Mouse (Mus musculus) heart, embryonic 13.5 days (tissue): ENCODE results near the gene Kctd20. TPM values are rescaled to one million over a fixed set of nuclear protein-coding genes. Genes with fewer than 3 reads are reported as not detected.

Experiments used
- ATAC-seq: fragments of 200-750 bp; cut with Nextera tagmentation; 2 replicates; pipeline ENCODE4 v1.8.0; 2017; ENCODE audit warnings: moderate TSS enrichment; ENCODE audit not compliant: insufficient number of reproducible peaks, low FRiP score, low TSS enrichment; ENCODE audit errors: extremely low read depth
- H3K27ac ChIP-seq: fragments of 300-500 bp; sonication (generic); replicated peaks from 2 replicates; pipeline ENCODE4 v1.5.1; 2015; ENCODE audit warnings: moderate library complexity, mild to moderate bottlenecking, inconsistent platforms
- H3K27me3 ChIP-seq: fragments of 300-500 bp; sonication (generic); replicated peaks from 2 replicates; pipeline ENCODE4 v1.6.1; 2015; ENCODE audit warnings: mild to moderate bottlenecking, inconsistent platforms
- H3K36me3 ChIP-seq: fragments of 300-500 bp; sonication (generic); 2 replicates; pipeline ENCODE4 v1.6.1; 2015; ENCODE audit warnings: mild to moderate bottlenecking, inconsistent platforms
- H3K4me1 ChIP-seq: fragments of 300-500 bp; sonication (generic); 2 replicates; pipeline ENCODE4 v1.6.1; 2015; ENCODE audit warnings: inconsistent platforms
- H3K4me2 ChIP-seq: fragments of 300-500 bp; sonication (generic); 2 replicates; pipeline ENCODE4 v1.6.1; 2015; ENCODE audit warnings: inconsistent platforms, mild to moderate bottlenecking, moderate library complexity
- H3K4me3 ChIP-seq: fragments of 300-500 bp; sonication (generic); 2 replicates; pipeline ENCODE4 v1.5.1; 2015; ENCODE audit warnings: moderate library complexity, mild to moderate bottlenecking, inconsistent platforms
- H3K9ac ChIP-seq: fragments of 300-500 bp; sonication (generic); 2 replicates; pipeline ENCODE4 v1.6.1; 2015; ENCODE audit warnings: inconsistent platforms, mild to moderate bottlenecking, moderate library complexity
- H3K9me3 ChIP-seq: fragments of 300-500 bp; sonication (generic); 2 replicates; pipeline ENCODE4 v1.6.1; 2016; ENCODE audit warnings: inconsistent platforms
- WGBS: fragments of 180-500 bp; shearing (Covaris S2); methylation state at CpG from one replicate; pipeline ENCODE4 v1.1.7; 2015; ENCODE audit warnings: mixed read lengths; 5-methylcytosine and 5-hydroxymethylcytosine counted together
- polyA plus RNA-seq: library from polyadenylated mRNA; unstranded; fragments of >200 nt; fragmentation: Nextera tagmentation; extraction: Ambion mirVana; gene quantifications from 2 replicates; pipeline ENCODE4 v1.2.1, GENCODE M21; 2015

Gene Kctd20
- polyA plus RNA-seq, 1 experiment from 2014 or later, result 59.9 TPM

- Histone ChIP-seq H3K36me3 (0 out of 2 replicates have a peak, but pooled peaks cover 10% of the 10 kb centered on the region), H3K4me2 (peak within 1 kb of the TSS; percentile 89), H3K27ac (peak within 1 kb of the TSS; percentile 87), H3K27me3 (no peaks in the 10 kb centered on the region), H3K9ac (peak within 1 kb of the TSS; percentile 96), H3K4me3 (peak within 1 kb of the TSS; percentile 79), H3K9me3 (no peaks in the 10 kb centered on the region), H3K4me1 (peaks cover 28% of the 10 kb centered on the region)
- ATAC-seq, result peak; percentile 89
- under 1% methylated on average over 65 of the region's 65 CpGs for WGBS
Measured at GRCm38 (mm10) chr17:29007641-29008325, 56.0 kb downstream of the Kctd20 start, which contains the start of gene Stk38. TSS of gene Stk38 (minus strand) at chr17:29007995.

- WGBS, result 16% methylated on average over 8 of the region's 8 CpGs
- Histone ChIP-seq H3K9me3 (no peaks in the 10 kb centered on the region), H3K4me1 (peaks cover 28% of the 10 kb centered on the region), H3K4me2 (peak overlapping the region; percentile 89), H3K27me3 (no peaks in the 10 kb centered on the region), H3K9ac (peak overlapping the region; percentile 96), H3K27ac (peak overlapping the region; percentile 87), H3K36me3 (0 out of 2 replicates have a peak, but pooled peaks cover 10% of the 10 kb centered on the region), H3K4me3 (peak overlapping the region; percentile 79)
- ATAC-seq, result no peak
Measured at GRCm38 (mm10) chr17:29008326-29008650, 56.5 kb downstream of the Kctd20 start.

GRCm38 (mm10) chr17:29009181-29009580 is 57.4 kb downstream of the Kctd20 start:
- 84% methylated on average over 4 of the region's 4 CpGs for WGBS
- ATAC-seq, result no peak
- peaks cover 25% of the 10 kb centered on the region for H3K4me1 ChIP-seq

GRCm38 (mm10) chr17:29014235-29014634 is 62.5 kb downstream of the Kctd20 start:
- Histone ChIP-seq H3K4me3 (no peak overlapping the region), H3K27me3 (no peaks in the 10 kb centered on the region), H3K4me2 (no peak overlapping the region), H3K4me1 (peaks cover 16% of the 10 kb centered on the region), H3K36me3 (no peaks in the 10 kb centered on the region), H3K27ac (0 out of 2 replicates have a peak overlapping the region, but pooled peaks have one; percentile 20), H3K9ac (0 out of 2 replicates have a peak overlapping the region, but pooled peaks have one; percentile 28), H3K9me3 (no peaks in the 10 kb centered on the region)
- ATAC-seq, result no peak

More at GRCm38 (mm10) chr17:29009181-29009580, 57.4 kb downstream of the Kctd20 start:
- Histone ChIP-seq H3K4me2 (no peak overlapping the region), H3K4me3 (no peak overlapping the region), H3K9ac (no peak overlapping the region), H3K27me3 (no peaks in the 10 kb centered on the region), H3K36me3 (0 out of 2 replicates have a peak, but pooled peaks cover 7% of the 10 kb centered on the region), H3K9me3 (no peaks in the 10 kb centered on the region), H3K27ac (no peak overlapping the region)

GRCm38 (mm10) chr17:29015638-29016037 is 63.9 kb downstream of the Kctd20 start:
- Histone ChIP-seq H3K4me1 (peaks cover 22% of the 10 kb centered on the region), H3K9me3 (no peaks in the 10 kb centered on the region), H3K9ac (no peak overlapping the region), H3K27me3 (no peaks in the 10 kb centered on the region), H3K27ac (no peak overlapping the region), H3K4me2 (no peak overlapping the region), H3K36me3 (no peaks in the 10 kb centered on the region), H3K4me3 (no peak overlapping the region)
- ATAC-seq, result no peak
- 33% methylated on average over 2 of the region's 2 CpGs for WGBS

- H3K27ac ChIP-seq, result no peak overlapping the region
- WGBS, result 75% methylated on average over 4 of the region's 4 CpGs
- no peaks in the 10 kb centered on the region for H3K9me3 ChIP-seq
- H3K27me3 ChIP-seq, result no peaks in the 10 kb centered on the region
- no peak overlapping the region for H3K9ac ChIP-seq
- no peaks in the 10 kb centered on the region for H3K36me3 ChIP-seq
- ATAC-seq, result no peak
- H3K4me3 ChIP-seq, result no peak overlapping the region
- H3K4me2 ChIP-seq, result no peak overlapping the region
- H3K4me1 ChIP-seq, result peaks cover 22% of the 10 kb centered on the region
Measured at GRCm38 (mm10) chr17:29016705-29017104, 65.0 kb downstream of the Kctd20 start.

GRCm38 (mm10) chr17:29018292-29018984 is 66.7 kb downstream of the Kctd20 start:
- no peak overlapping the region for H3K27ac ChIP-seq
- no peak overlapping the region for H3K4me2 ChIP-seq
- no peak overlapping the region for H3K4me3 ChIP-seq
- H3K4me1 ChIP-seq, result peaks cover 24% of the 10 kb centered on the region
- H3K36me3 ChIP-seq, result no peaks in the 10 kb centered on the region
- no peak overlapping the region for H3K9ac ChIP-seq
- WGBS, result 43% methylated on average over 11 of the region's 11 CpGs
- no peak for ATAC-seq
- H3K9me3 ChIP-seq, result no peaks in the 10 kb centered on the region
- H3K27me3 ChIP-seq, result no peaks in the 10 kb centered on the region; the same call in 1 of the 2 replicates

Other genes starting within 250 kb of the Kctd20 start
- gene AC170998.1, start 225.9 kb upstream of the Kctd20 start, polyA plus RNA-seq, result 1.6 and 2.0 TPM in 2 replicates
- gene Mapk13, start 182.7 kb upstream of the Kctd20 start, polyA plus RNA-seq, result 4.3 and 7.1 TPM in 2 replicates
- gene Brpf3, start 150.9 kb upstream of the Kctd20 start, polyA plus RNA-seq, result 7.0 and 8.3 TPM in 2 replicates
- gene Pnpla1, start 93.5 kb upstream of the Kctd20 start, polyA plus RNA-seq, result not detected in 2 replicates
- gene 4930539E08Rik, start 36.6 kb upstream of the Kctd20 start, polyA plus RNA-seq, result 0.05 TPM in 1 of 2 replicates, not detected in the other
- gene Pxt1, start 8.1 kb upstream of the Kctd20 start, polyA plus RNA-seq, result 0.19 TPM in 2 replicates
- 68.7 and 71.0 TPM in 2 replicates for gene Stk38, start 56.0 kb downstream of the Kctd20 start, polyA plus RNA-seq
- 321 and 347 TPM in 2 replicates for gene Srsf3, start 80.7 kb downstream of the Kctd20 start, polyA plus RNA-seq
- gene Cdkn1a, start 139.0 kb downstream of the Kctd20 start, polyA plus RNA-seq, result 38.5 and 52.3 TPM in 2 replicates
- 0.18 and 0.35 TPM in 2 replicates for gene Rab44, start 162.2 kb downstream of the Kctd20 start, polyA plus RNA-seq